Comparison of ENCODE assay signal across 17 mouse cellular contexts in genomic region chr5:137544926-137545325, GRCm38 (mm10). TPM values are rescaled to one million over a fixed set of nuclear protein-coding genes. Genes with fewer than 3 reads are reported as not detected.
"Had no signal": no experiment of that assay in that cellular context is flagged by ENCODE, and none has a peak within 500 bp of the region (broad histone marks: within the 10 kb centered on the region; RNA-seq: fewer than 3 reads in every experiment).

No protein-coding gene starts in this region.

- H3K27me3 ChIP-seq: midbrain, embryonic 13.5 days had no signal

- H3K36me3 ChIP-seq: limb, embryonic 12.5 days; liver, embryonic 15.5 days; midbrain, embryonic 13.5 days had no signal

- H3K4me3 ChIP-seq: layer of hippocampus, adult 2 months; limb, embryonic 12.5 days; liver, embryonic 15.5 days; midbrain, embryonic 13.5 days had no signal

- DNase-seq: kidney, postnatal 4 days; lung, adult 2 months; lung, postnatal 36 days; thymus, postnatal 14 days had no signal

- H3K9ac ChIP-seq: limb, embryonic 12.5 days; liver, embryonic 15.5 days; midbrain, embryonic 13.5 days had no signal

- H3K4me1 ChIP-seq: limb, embryonic 12.5 days; midbrain, embryonic 13.5 days had no signal

- H3K27ac ChIP-seq: kidney, postnatal 0 days; layer of hippocampus, adult 2 months; limb, embryonic 12.5 days; liver, embryonic 15.5 days; midbrain, embryonic 13.5 days; stomach, postnatal 0 days had no signal

RNA-seq across cellular contexts. Expression of gene Actl6b, which starts 8.4 kb away (rescaled TPM):
- total RNA-seq: liver, adult 2 months; megakaryocyte progenitor cell, adult 5-6 weeks; neutrophil, adult 5-6 weeks had no signal
- polyA plus RNA-seq: kidney, postnatal 0 days; liver, adult 2 months; lung, adult 2 months; lung, postnatal 0 days had no signal

RNA-seq across cellular contexts. Expression of gene Epo, which starts 11.9 kb away (rescaled TPM):
- total RNA-seq: layer of hippocampus, adult 2 months; layer of hippocampus, postnatal 10 days; left cerebral cortex, postnatal 36 days; liver, adult 2 months; megakaryocyte progenitor cell, adult 5-6 weeks; midbrain, postnatal 0 days; neutrophil, adult 5-6 weeks had no signal
- polyA plus RNA-seq: kidney, postnatal 0 days; liver, adult 2 months; lung, adult 2 months; lung, postnatal 0 days; midbrain, embryonic 13.5 days; midbrain, postnatal 0 days; stomach, postnatal 0 days had no signal

RNA-seq across cellular contexts. Expression of gene Tfr2, which starts 24.7 kb away (rescaled TPM):
- total RNA-seq: neutrophil, adult 5-6 weeks had no signal
